Mouse (Mus musculus) bone marrow macrophage, adult 2 months (primary cell): ENCODE data around the gene Olfr867. TPM values are rescaled to one million over a fixed set of nuclear protein-coding genes. Genes with fewer than 3 reads are reported as not detected.

Experiments used
- H3K27ac ChIP-seq: 2 replicates; pipeline ENCODE4 v1.5.1; 2012; ENCODE audit warnings: low read depth, low read length; ENCODE audit not compliant: insufficient read depth
- H3K4me1 ChIP-seq: 2 replicates; pipeline ENCODE4 v1.6.1; 2012; ENCODE audit warnings: low read length; ENCODE audit not compliant: control insufficient read depth, insufficient read depth
- H3K4me3 ChIP-seq: 2 replicates; pipeline ENCODE4 v1.5.1; 2012; ENCODE audit warnings: mild to moderate bottlenecking, low read length, moderate library complexity; ENCODE audit not compliant: insufficient read depth
- CTCF ChIP-seq: IDR thresholded peaks from 2 replicates; pipeline ENCODE4 v1.5.1; 2012; ENCODE audit warnings: low read depth, mild to moderate bottlenecking, low read length, moderate library complexity
- POLR2A ChIP-seq: IDR thresholded peaks from 2 replicates; pipeline ENCODE4 v1.6.1; 2012; ENCODE audit warnings: mild to moderate bottlenecking, low read depth, low read length, borderline replicate concordance
- polyA plus RNA-seq: library from polyadenylated mRNA; stranded (reverse); fragments of >200 nt; gene quantifications from 2 replicates; pipeline ENCODE4 v1.2.4, GENCODE M21; 2012; ENCODE audit not compliant: missing spikeins, insufficient read depth, insufficient read length

Olfr867 gene
- not detected in 2 replicates for polyA plus RNA-seq

- Histone ChIP-seq H3K4me1 (no peaks in the 10 kb centered on the region), H3K4me3 (no peak within 1 kb of the TSS), H3K27ac (no peak within 1 kb of the TSS)
- TF ChIP-seq CTCF (no peak), POLR2A (no peak)
Observed at GRCm38 (mm10) chr9:20057462-20057861, at the start of gene Olfr867. TSS of gene Olfr867 (minus strand) at chr9:20057562.

GRCm38 (mm10) chr9:20098326-20098725, 41.0 kb upstream of the Olfr867 start, which contains the start of gene Olfr868:
TSS of gene Olfr868 (plus strand) at chr9:20098626.
- H3K27ac ChIP-seq, result no peak within 1 kb of the TSS
- H3K4me1 ChIP-seq, result no peaks in the 10 kb centered on the region
- no peak for TF ChIP-seq CTCF
- no peak for TF ChIP-seq POLR2A
- no peak within 1 kb of the TSS for H3K4me3 ChIP-seq

- Histone ChIP-seq H3K4me1 (no peaks in the 10 kb centered on the region), H3K27ac (no peak overlapping the region), H3K4me3 (no peak overlapping the region)
- TF ChIP-seq POLR2A (no peak), CTCF (no peak)
Observed at GRCm38 (mm10) chr9:20073523-20074177, 16.3 kb upstream of the Olfr867 start.

GRCm38 (mm10) chr9:20071291-20071690, 13.9 kb upstream of the Olfr867 start:
- H3K27ac ChIP-seq, result no peak overlapping the region
- no peaks in the 10 kb centered on the region for H3K4me1 ChIP-seq
- H3K4me3 ChIP-seq, result no peak overlapping the region
- TF ChIP-seq CTCF (no peak), POLR2A (no peak)

- Histone ChIP-seq H3K27ac (no peak overlapping the region), H3K4me1 (no peaks in the 10 kb centered on the region), H3K4me3 (no peak overlapping the region)
- TF ChIP-seq POLR2A, result no peak
- no peak for TF ChIP-seq CTCF
Observed at GRCm38 (mm10) chr9:20070236-20070635, 12.9 kb upstream of the Olfr867 start.

GRCm38 (mm10) chr9:20047964-20048363, 9.4 kb downstream of the Olfr867 start:
- Histone ChIP-seq H3K4me1 (no peaks in the 10 kb centered on the region), H3K27ac (no peak overlapping the region), H3K4me3 (no peak overlapping the region)
- no peak for TF ChIP-seq POLR2A
- no peak for TF ChIP-seq CTCF

GRCm38 (mm10) chr9:20027935-20028334, 29.4 kb downstream of the Olfr867 start, which contains the start of gene Olfr866:
TSS of gene Olfr866 (minus strand) at chr9:20028035.
- no peak for TF ChIP-seq CTCF
- TF ChIP-seq POLR2A, result no peak
- no peak within 1 kb of the TSS for H3K27ac ChIP-seq
- no peak within 1 kb of the TSS for H3K4me3 ChIP-seq
- H3K4me1 ChIP-seq, result no peaks in the 10 kb centered on the region

Other genes with a start within 250 kb of the Olfr867 start
- not detected in 2 replicates for gene Olfr860, start 207.8 kb downstream of the Olfr867 start, polyA plus RNA-seq
- gene Olfr862, start 169.6 kb downstream of the Olfr867 start, polyA plus RNA-seq, result not detected in 2 replicates
- 0.15 TPM in 1 of 2 replicates, not detected in the other for gene Olfr77, start 140.7 kb downstream of the Olfr867 start, polyA plus RNA-seq
- not detected in 2 replicates for gene Olfr866, start 29.5 kb downstream of the Olfr867 start, polyA plus RNA-seq
- gene Olfr868, start 41.1 kb upstream of the Olfr867 start, polyA plus RNA-seq, result not detected in 2 replicates
- gene Olfr869, start 71.4 kb upstream of the Olfr867 start, polyA plus RNA-seq, result not detected in 2 replicates
- gene Olfr870, start 116.5 kb upstream of the Olfr867 start, polyA plus RNA-seq, result 0.32 TPM in 1 of 2 replicates, not detected in the other
- gene Olfr871, start 154.6 kb upstream of the Olfr867 start, polyA plus RNA-seq, result not detected in 2 replicates
- gene Olfr872, start 179.6 kb upstream of the Olfr867 start, polyA plus RNA-seq, result not detected in 2 replicates
- gene Olfr39, start 224.8 kb upstream of the Olfr867 start, polyA plus RNA-seq, result not detected in 2 replicates
- gene Olfr873, start 241.0 kb upstream of the Olfr867 start, polyA plus RNA-seq, result not detected in 2 replicates